Mouse (Mus musculus) mouse embryonic stem cell (cell line): ENCODE results near the gene Olfr507.
"Not testable (repeated sequence)": the region's sequence is repeated elsewhere in the genome, so short reads cannot be mapped to it uniquely, and the experiment has no call there.

ENCODE experiments used
- in situ Hi-C, 2 experiments: fragments of 300-500 bp; cut with MboI; formaldehyde crosslinking; loops; 1 replicate in 1 of 2; 3 replicates in 1 of 2; pipeline ENCODE4 v1.14.3; 2019 to 2020; ENCODE audit warnings: low sequenced_read_pairs in 2 of 2, low pct_unique_long_range_greater_than_20kb in 1 of 2, mixed read lengths in 1 of 2; ENCODE audit not compliant: unreplicated experiment in 1 of 2

The Olfr507 gene

DNA sequence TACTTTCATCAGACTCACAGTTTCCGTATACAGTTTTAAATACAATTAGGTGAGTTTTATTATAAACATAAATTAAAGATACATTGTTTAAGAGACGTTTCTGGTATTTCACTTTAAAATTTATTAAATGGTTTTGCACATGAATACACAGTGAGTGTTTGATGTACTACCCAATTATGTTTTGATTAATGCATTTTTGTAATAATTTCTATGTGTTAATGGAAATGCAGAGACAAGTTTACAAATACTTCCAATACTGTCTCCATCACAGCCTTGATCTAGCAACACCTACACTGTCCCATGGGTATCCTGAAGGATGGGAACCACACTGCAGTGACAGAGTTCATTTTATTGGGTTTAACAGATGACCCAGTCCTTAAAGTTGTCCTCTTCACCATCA is at the start of gene Olfr507:
Olfr507 (plus strand) TSS at position 301 of the 400 bp plus-strand sequence.
- in situ Hi-C loops, result no loop called here

DNA sequence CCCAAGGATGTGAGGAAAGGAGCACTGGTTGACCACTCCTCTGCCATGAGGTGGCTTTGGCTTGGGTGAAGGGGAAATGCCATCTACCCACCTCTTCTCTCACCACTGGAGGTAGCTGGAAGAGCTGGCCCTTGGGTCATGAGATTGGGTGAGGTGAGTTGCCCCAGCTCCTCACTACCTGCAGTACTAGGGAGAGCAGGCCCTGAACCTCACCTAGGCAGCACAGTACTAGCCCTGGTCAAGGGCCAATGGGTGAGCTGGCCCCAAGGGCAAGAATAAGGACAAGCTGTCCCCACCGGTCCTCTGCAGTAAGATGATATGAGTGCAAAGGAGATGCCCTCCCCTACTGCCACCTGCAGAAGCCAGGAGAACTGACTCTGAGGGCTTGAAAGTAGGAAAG is 31.8 kb upstream of the Olfr507 start:
- in situ Hi-C loops, result no loop called here

DNA sequence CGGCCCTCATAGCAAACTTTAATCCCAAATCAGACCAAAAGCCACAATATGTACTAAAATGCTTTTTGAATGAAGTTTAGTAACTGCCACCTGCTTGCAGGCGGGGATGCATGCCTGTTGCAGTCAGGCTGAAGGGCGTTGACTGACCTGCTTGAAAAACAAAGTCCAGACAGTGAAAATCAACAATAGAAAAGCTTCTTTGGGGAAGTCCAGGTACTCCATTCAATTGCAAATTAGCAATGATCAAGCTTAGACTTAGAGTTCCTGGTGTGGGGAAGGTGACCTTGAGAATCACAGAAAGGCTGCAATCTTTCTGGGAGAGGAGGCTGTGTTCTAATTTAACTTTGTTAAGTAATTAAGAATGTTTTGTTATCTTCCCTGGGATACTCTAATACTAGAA is 19.7 kb upstream of the Olfr507 start:
- in situ Hi-C loops, result loop anchor here in 1 of 2 experiments (10.0 kb wide), 1 partner anchor 73 kb away; no protein-coding TSS in a partner anchor

DNA sequence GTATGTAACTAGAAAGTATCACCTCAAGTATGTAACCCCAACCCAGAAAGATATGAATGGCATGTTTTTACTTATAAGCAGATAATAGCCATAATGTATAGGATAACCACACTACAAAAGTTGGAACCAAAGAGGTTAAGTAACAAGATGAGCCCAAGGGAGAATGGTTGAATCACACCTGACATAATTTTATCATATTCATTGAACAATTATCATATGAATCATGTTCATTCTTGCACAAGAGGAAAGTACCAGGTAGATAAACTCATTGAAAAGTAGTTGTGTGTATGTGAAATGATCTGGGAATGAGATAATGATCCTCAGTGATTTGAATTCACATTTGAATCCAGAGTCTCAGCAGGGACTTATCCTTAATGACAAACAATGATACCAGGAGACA is 11.1 kb upstream of the Olfr507 start, which contains the start of gene Olfr506:
Olfr506 (plus strand) TSS at position 301 of the 400 bp plus-strand sequence.
- in situ Hi-C loops, result no loop called here

DNA sequence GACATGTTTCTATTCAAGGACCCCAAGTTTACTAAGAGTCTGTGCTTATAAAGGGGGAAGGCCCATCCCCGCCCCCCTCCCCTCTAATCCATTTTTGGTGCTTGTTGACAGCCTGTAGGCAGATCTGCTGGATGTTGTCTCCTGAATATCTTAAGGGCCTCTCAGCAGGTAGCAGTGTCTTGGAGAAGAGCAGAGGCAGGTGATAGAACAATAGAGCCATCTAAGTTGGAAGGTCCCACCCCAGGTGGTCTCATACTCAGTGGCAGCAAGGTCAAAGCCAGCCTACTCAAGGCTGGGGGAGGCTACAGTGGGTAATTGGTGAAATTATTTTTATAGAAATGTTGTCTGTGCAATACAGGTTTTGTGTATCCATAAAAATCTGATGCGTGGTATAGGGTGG is 7.5 kb upstream of the Olfr507 start:
- in situ Hi-C loops, result no loop called here

DNA sequence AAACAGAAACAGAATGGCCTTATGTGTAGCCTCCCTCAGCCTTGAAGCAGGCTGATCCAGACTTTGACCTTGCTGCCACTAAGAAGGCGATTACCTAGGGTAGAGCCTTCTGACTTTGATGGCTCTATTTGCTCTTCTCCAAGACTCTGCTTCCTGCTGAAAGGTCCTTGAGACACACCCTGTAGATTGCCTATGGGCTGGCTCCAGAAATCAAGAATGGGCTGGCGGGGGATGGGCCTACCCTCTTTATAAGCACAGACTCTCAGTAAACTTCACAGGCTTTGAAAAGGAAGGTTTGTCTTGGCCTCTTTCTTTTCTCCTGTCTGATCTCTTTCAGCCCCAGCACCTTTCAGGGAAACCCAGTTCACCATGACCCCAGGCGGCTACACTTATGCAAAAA is 4.8 kb upstream of the Olfr507 start:
- in situ Hi-C loops, result not testable (repeated sequence)

DNA sequence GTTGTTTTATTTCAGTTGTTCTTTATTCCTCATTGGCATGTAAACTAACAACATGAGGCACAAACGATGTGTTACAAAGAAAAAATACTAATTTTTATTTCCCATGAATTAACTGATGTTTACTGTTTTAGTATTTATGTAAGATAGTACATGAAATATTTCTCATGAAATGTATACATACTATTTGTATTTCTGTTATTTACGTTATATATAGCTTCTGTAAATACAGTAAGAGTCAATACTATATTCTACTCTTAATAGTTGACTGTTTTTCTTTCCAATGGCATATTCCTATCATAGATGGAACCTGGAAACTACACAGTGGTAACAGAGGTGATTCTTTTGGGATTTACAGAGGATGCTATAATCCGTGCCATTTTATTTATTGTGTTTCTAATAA is 8.1 kb downstream of the Olfr507 start, which contains the start of gene Olfr508:
Olfr508 (plus strand) TSS at position 301 of the 400 bp plus-strand sequence.
- in situ Hi-C loops, result no loop called here

DNA sequence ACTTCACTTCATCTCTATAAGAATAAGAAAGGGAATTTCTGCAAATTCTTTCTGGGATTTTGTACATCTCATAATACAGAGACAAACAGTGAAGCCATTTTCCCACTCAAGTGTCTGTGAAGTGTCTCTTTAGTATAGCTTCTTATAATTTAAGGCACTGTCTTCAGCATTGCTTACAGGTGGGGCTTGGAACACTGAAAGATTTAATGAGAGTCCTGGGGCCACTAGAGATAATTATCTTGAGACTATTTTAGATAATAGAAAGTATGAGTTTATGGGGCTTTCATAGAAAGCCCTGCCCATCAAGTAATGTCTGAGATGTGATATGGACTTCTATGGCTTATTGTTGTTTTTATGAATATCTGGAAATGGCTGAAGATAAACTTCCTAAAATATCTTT is 30.2 kb downstream of the Olfr507 start, which contains the start of gene Olfr509:
Olfr509 (minus strand) TSS at position 101 of the 400 bp plus-strand sequence.
- in situ Hi-C loops, result loop anchor here in 1 of 2 experiments (25.0 kb wide), 1 partner anchor 465 kb away; no protein-coding TSS in a partner anchor

DNA sequence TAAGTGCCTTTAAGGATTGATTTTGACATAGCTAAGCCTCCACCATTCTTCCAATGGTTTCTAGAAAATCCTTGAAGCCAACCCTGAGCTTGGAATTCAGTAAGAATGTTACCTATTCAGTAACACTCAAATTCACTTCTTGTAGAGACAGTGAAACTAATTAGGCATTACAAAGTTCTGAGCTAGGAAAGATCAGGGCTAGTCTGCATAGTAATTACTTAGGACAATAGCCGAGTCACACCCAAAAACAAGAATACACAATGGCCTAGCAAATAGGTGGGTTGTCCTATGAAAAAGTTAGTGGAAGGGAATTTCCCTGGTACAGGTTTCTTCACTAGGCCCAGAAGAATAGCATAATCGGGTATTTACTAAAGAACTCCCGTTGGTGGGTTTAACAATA is 40.8 kb downstream of the Olfr507 start:
- in situ Hi-C loops, result loop anchor here in 1 of 2 experiments (25.0 kb wide), 1 partner anchor 475 kb away; no protein-coding TSS in a partner anchor

DNA sequence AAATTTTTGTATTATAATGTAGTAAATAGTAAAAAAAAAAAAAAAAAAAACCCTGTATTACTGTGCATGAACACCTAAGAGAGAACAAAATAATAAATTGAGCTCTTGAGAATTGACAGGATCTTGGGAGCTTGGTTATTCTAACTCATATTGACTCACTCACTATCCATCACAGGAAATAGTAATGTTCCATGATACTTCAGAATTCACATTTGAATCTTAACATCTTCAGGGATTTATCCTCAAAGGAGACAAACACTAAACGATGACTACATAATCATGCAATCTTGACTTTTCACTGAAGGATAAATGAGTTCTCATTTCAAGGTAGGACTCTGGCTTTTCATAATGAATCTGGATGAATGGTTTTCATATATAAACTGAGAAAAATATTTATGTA is 44.5 kb downstream of the Olfr507 start, which contains the start of gene Olfr510:
Olfr510 (plus strand) TSS at position 301 of the 400 bp plus-strand sequence.
- in situ Hi-C loops, result loop anchor here in 1 of 2 experiments (25.0 kb wide), 1 partner anchor 479 kb away; no protein-coding TSS in a partner anchor

DNA sequence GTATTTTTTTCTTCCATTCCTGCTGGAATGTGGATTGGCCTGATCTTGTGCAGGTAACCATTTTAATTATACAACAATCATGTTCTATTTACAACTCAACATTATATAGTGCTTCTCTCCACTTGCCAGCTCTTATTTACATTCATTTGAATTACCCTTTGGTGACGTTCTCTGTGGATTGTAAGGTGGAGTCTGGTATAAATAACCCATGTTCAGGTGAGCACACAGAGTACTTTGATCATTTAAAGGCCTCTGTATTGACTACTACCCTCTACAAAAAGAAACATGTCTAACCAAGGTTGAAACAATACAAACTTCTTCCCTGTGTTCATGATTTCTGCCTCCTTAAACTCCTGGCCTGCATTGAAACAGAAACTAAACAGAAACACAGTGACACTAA is 49.4 kb downstream of the Olfr507 start:
- in situ Hi-C loops, result loop anchor here in 1 of 2 experiments (10.0 to 25.0 kb wide), 2 partner anchors 66 to 484 kb away; no protein-coding TSS in a partner anchor
